Mouse (Mus musculus): ENCODE measurements around the gene Gm10722. TPM values are rescaled to one million over a fixed set of nuclear protein-coding genes. Genes with fewer than 3 reads are reported as not detected.

Gene Gm10722
- polyA plus RNA-seq, 1 experiment, result 5.0 TPM

Other genes with a start within 250 kb of the Gm10722 start
- gene Gm11168, start 2.4 kb downstream of the Gm10722 start, polyA plus RNA-seq (2012; ENCODE audit: insufficient read depth, insufficient read length, missing spikeins), result 61.4 and 166 TPM in 2 replicates
- gene Gm10721, start 12.2 kb downstream of the Gm10722 start, polyA plus RNA-seq (2012; ENCODE audit: insufficient read depth, insufficient read length, missing spikeins), result not detected in 2 replicates
- gene Gm10720, start 14.7 kb downstream of the Gm10722 start, polyA plus RNA-seq (2012; ENCODE audit: insufficient read depth, insufficient read length, missing spikeins), result not detected in 2 replicates
- 31.9 and 106 TPM in 2 replicates for gene Gm10719, start 16.5 kb downstream of the Gm10722 start, polyA plus RNA-seq (2012; ENCODE audit: insufficient read depth, insufficient read length, missing spikeins)
- gene Gm10718, start 22.6 kb downstream of the Gm10722 start, polyA plus RNA-seq (2012; ENCODE audit: insufficient read depth, insufficient read length, missing spikeins), result 7.8 and 14.8 TPM in 2 replicates
- gene Gm10717, start 24.5 kb downstream of the Gm10722 start, polyA plus RNA-seq (2012; ENCODE audit: insufficient read depth, insufficient read length, missing spikeins), result 38.9 and 142 TPM in 2 replicates
- gene Gm17535, start 33.7 kb downstream of the Gm10722 start, polyA plus RNA-seq (2012; ENCODE audit: insufficient read depth, insufficient read length, missing spikeins), result not detected in 2 replicates
- gene Gm10715, start 36.0 kb downstream of the Gm10722 start, polyA plus RNA-seq (2012; ENCODE audit: insufficient read depth, insufficient read length, missing spikeins), result 9.2 and 23.3 TPM in 2 replicates

All from bone marrow macrophage, adult 2 months (primary cell).